Mouse (Mus musculus) embryo, embryonic 10 days (tissue): ENCODE measurements around the gene Lime1.
A peak's percentile ranks its signal among the peaks of the same experiment; 100 is the strongest.

Experiments used
- DNase-seq: peaks from one replicate; pipeline ENCODE4 v3.0.0-alpha.2; 2015; ENCODE audit warnings: low spot score

Gene Lime1

GRCm38 (mm10) chr2:181391022-181391421 lies 11.1 kb downstream of the Lime1 start:
- no peak for DNase-seq

- no peak for DNase-seq
Measured at GRCm38 (mm10) chr2:181391541-181391940, 11.7 kb downstream of the Lime1 start.

GRCm38 (mm10) chr2:181392600-181393213 lies 12.8 kb downstream of the Lime1 start:
- peak; percentile 94 for DNase-seq

GRCm38 (mm10) chr2:181394086-181394485 lies 14.2 kb downstream of the Lime1 start:
- DNase-seq: no peak

- no peak for DNase-seq
Measured at GRCm38 (mm10) chr2:181397207-181397761, 17.4 kb downstream of the Lime1 start.

- DNase-seq: no peak
Measured at GRCm38 (mm10) chr2:181401497-181401896, 21.6 kb downstream of the Lime1 start.

GRCm38 (mm10) chr2:181403722-181404121 lies 23.8 kb downstream of the Lime1 start:
- DNase-seq: no peak

- DNase-seq: no peak
Measured at GRCm38 (mm10) chr2:181409643-181410042, 29.8 kb downstream of the Lime1 start.

- peak; percentile 80 for DNase-seq
Measured at GRCm38 (mm10) chr2:181410760-181411473, 31.0 kb downstream of the Lime1 start.

- no peak for DNase-seq
Measured at GRCm38 (mm10) chr2:181413141-181413540, 33.3 kb downstream of the Lime1 start.

- DNase-seq: no peak
Measured at GRCm38 (mm10) chr2:181415945-181416344, 36.1 kb downstream of the Lime1 start.

- no peak for DNase-seq
Measured at GRCm38 (mm10) chr2:181419359-181419758, 39.5 kb downstream of the Lime1 start.

- DNase-seq: no peak
Measured at GRCm38 (mm10) chr2:181420426-181420825, 40.5 kb downstream of the Lime1 start.

GRCm38 (mm10) chr2:181420903-181421638 lies 41.2 kb downstream of the Lime1 start:
- no peak for DNase-seq

- no peak for DNase-seq
Measured at GRCm38 (mm10) chr2:181423834-181424233, 44.0 kb downstream of the Lime1 start.
